Mouse (Mus musculus): ENCODE measurements around the gene Psg25. TPM values are rescaled to one million over a fixed set of nuclear protein-coding genes. Genes with fewer than 3 reads are reported as not detected.
"Not testable (repeated sequence)": the region's sequence is repeated elsewhere in the genome, so short reads cannot be mapped to it uniquely, and the experiment has no call there.

Gene Psg25
- polyA plus RNA-seq (2015; fragmentation: Nextera tagmentation; extraction: Ambion mirVana): not detected in 2 replicates

GRCm38 (mm10) chr7:18532169-18532568, at the start of gene Psg25:
Gene Psg25, minus strand, starts transcription at chr7:18532269.
- TF ChIP-seq CTCF (IDR thresholded peaks at IDR 0.05; ENCODE audit: low read depth): no peak
- H3K9ac ChIP-seq (ENCODE audit: low read depth, low read length): no peak within 1 kb of the TSS
- no peaks in the 10 kb centered on the region for H3K4me1 ChIP-seq (replicated peaks; ENCODE audit: insufficient read depth, low read length)
- DNase-seq (ENCODE audit: low spot score) (no peak), ATAC-seq (replicated peaks; ENCODE audit: low FRiP score, low read depth) (no peak)
- H3K4me2 ChIP-seq (ENCODE audit: low read length): no peak within 1 kb of the TSS
- no peaks in the 10 kb centered on the region for H3K27me3 ChIP-seq (ENCODE audit: insufficient read depth, low read length)
- H3K9me3 ChIP-seq (replicated peaks; ENCODE audit: low read length): no peaks in the 10 kb centered on the region
- no peaks in the 10 kb centered on the region for H3K36me3 ChIP-seq (ENCODE audit: insufficient read depth, low read length)
- H3K27ac ChIP-seq: no peak within 1 kb of the TSS
- WGBS: 81% methylated on average over 1 of the region's 1 CpGs
- H3K4me3 ChIP-seq (replicated peaks; ENCODE audit: low read depth, low read length): no peak within 1 kb of the TSS

- ATAC-seq (replicated peaks; ENCODE audit: low FRiP score, low read depth) (no peak), DNase-seq (ENCODE audit: low spot score) (no peak)
- H3K4me2 ChIP-seq (ENCODE audit: low read length): no peak within 1 kb of the TSS
- TF ChIP-seq CTCF (IDR thresholded peaks at IDR 0.05; ENCODE audit: low read depth): no peak
- no peak within 1 kb of the TSS for H3K27ac ChIP-seq
- H3K27me3 ChIP-seq (ENCODE audit: insufficient read depth, low read length): no peaks in the 10 kb centered on the region
- H3K9ac ChIP-seq (ENCODE audit: low read depth, low read length): no peak within 1 kb of the TSS
- 78% methylated on average over 3 of the region's 3 CpGs for whole genome bisulfite sequencing
- H3K4me1 ChIP-seq (replicated peaks; ENCODE audit: insufficient read depth, low read length): no peaks in the 10 kb centered on the region
- no peaks in the 10 kb centered on the region for H3K36me3 ChIP-seq (ENCODE audit: insufficient read depth, low read length)
- H3K4me3 ChIP-seq (replicated peaks; ENCODE audit: low read depth, low read length): no peak within 1 kb of the TSS
- H3K9me3 ChIP-seq (replicated peaks; ENCODE audit: low read length): no peaks in the 10 kb centered on the region
Observed at GRCm38 (mm10) chr7:18567205-18567604, 35.1 kb upstream of the Psg25 start, which contains the start of gene Psg27. Gene Psg27, minus strand, starts transcription at chr7:18567305.

GRCm38 (mm10) chr7:18559850-18560249, 27.8 kb upstream of the Psg25 start:
- Histone ChIP-seq H3K27ac (no peak overlapping the region), H3K36me3 (ENCODE audit: insufficient read depth, low read length) (no peaks in the 10 kb centered on the region), H3K27me3 (ENCODE audit: insufficient read depth, low read length) (no peaks in the 10 kb centered on the region), H3K9ac (ENCODE audit: low read depth, low read length) (no peak overlapping the region), H3K4me2 (ENCODE audit: low read length) (no peak overlapping the region), H3K4me3 (replicated peaks; ENCODE audit: low read depth, low read length) (no peak overlapping the region), H3K4me1 (replicated peaks; ENCODE audit: insufficient read depth, low read length) (no peaks in the 10 kb centered on the region), H3K9me3 (replicated peaks; ENCODE audit: low read length) (no peaks in the 10 kb centered on the region)
- no peak for TF ChIP-seq CTCF (IDR thresholded peaks at IDR 0.05; ENCODE audit: low read depth)
- DNase-seq (ENCODE audit: low spot score) (no peak), ATAC-seq (replicated peaks; ENCODE audit: low FRiP score, low read depth) (no peak)

GRCm38 (mm10) chr7:18555751-18556150, 23.7 kb upstream of the Psg25 start:
- H3K9me3 ChIP-seq (replicated peaks; ENCODE audit: low read length); H3K4me1 ChIP-seq (replicated peaks; ENCODE audit: insufficient read depth, low read length); H3K4me3 ChIP-seq (replicated peaks; ENCODE audit: low read depth, low read length); DNase-seq (ENCODE audit: low spot score); H3K27me3 ChIP-seq (ENCODE audit: insufficient read depth, low read length); ATAC-seq (replicated peaks; ENCODE audit: low FRiP score, low read depth); H3K4me2 ChIP-seq (ENCODE audit: low read length); H3K36me3 ChIP-seq (ENCODE audit: insufficient read depth, low read length); H3K27ac ChIP-seq; H3K9ac ChIP-seq (ENCODE audit: low read depth, low read length): not testable (repeated sequence)
- 85% methylated on average over 3 of the region's 3 CpGs for WGBS

- H3K9ac ChIP-seq (ENCODE audit: low read depth, low read length): no peak overlapping the region
- H3K4me2 ChIP-seq (ENCODE audit: low read length): no peak overlapping the region
- DNase-seq (ENCODE audit: low spot score) (no peak), ATAC-seq (replicated peaks; ENCODE audit: low FRiP score, low read depth) (no peak)
- no peaks in the 10 kb centered on the region for H3K9me3 ChIP-seq (replicated peaks; ENCODE audit: low read length)
- H3K27me3 ChIP-seq (ENCODE audit: insufficient read depth, low read length): no peaks in the 10 kb centered on the region
- 43% methylated on average over 3 of the region's 3 CpGs for WGBS
- no peak overlapping the region for H3K27ac ChIP-seq
- TF ChIP-seq CTCF (IDR thresholded peaks at IDR 0.05; ENCODE audit: low read depth): no peak
- no peak overlapping the region for H3K4me3 ChIP-seq (replicated peaks; ENCODE audit: low read depth, low read length)
- H3K36me3 ChIP-seq (ENCODE audit: insufficient read depth, low read length): no peaks in the 10 kb centered on the region
- no peaks in the 10 kb centered on the region for H3K4me1 ChIP-seq (replicated peaks; ENCODE audit: insufficient read depth, low read length)
Observed at GRCm38 (mm10) chr7:18533420-18533819, 1.4 kb upstream of the Psg25 start.

- Histone ChIP-seq H3K27me3 (ENCODE audit: insufficient read depth, low read length) (no peaks in the 10 kb centered on the region), H3K9ac (ENCODE audit: low read depth, low read length) (no peak overlapping the region), H3K4me1 (replicated peaks; ENCODE audit: insufficient read depth, low read length) (no peaks in the 10 kb centered on the region), H3K4me2 (ENCODE audit: low read length) (no peak overlapping the region), H3K36me3 (ENCODE audit: insufficient read depth, low read length) (no peaks in the 10 kb centered on the region), H3K9me3 (replicated peaks; ENCODE audit: low read length) (no peaks in the 10 kb centered on the region), H3K4me3 (replicated peaks; ENCODE audit: low read depth, low read length) (no peak overlapping the region), H3K27ac (no peak overlapping the region)
- no peak for DNase-seq (ENCODE audit: low spot score)
- TF ChIP-seq CTCF (IDR thresholded peaks at IDR 0.05; ENCODE audit: low read depth): no peak
- ATAC-seq (replicated peaks; ENCODE audit: low FRiP score, low read depth): no peak
- WGBS: 91% methylated on average over 8 of the region's 8 CpGs
Observed at GRCm38 (mm10) chr7:18524668-18525067, 7.4 kb downstream of the Psg25 start.

GRCm38 (mm10) chr7:18512848-18513247, 19.2 kb downstream of the Psg25 start:
- ATAC-seq (replicated peaks; ENCODE audit: low FRiP score, low read depth); H3K4me2 ChIP-seq (ENCODE audit: low read length): not testable (repeated sequence)

GRCm38 (mm10) chr7:18512417-18512816, 19.7 kb downstream of the Psg25 start:
- not testable (repeated sequence) for H3K9me3 ChIP-seq (replicated peaks; ENCODE audit: low read length); H3K4me3 ChIP-seq (replicated peaks; ENCODE audit: low read depth, low read length); H3K4me2 ChIP-seq (ENCODE audit: low read length); H3K36me3 ChIP-seq (ENCODE audit: insufficient read depth, low read length); DNase-seq (ENCODE audit: low spot score); H3K27ac ChIP-seq; H3K27me3 ChIP-seq (ENCODE audit: insufficient read depth, low read length); H3K9ac ChIP-seq (ENCODE audit: low read depth, low read length); ATAC-seq (replicated peaks; ENCODE audit: low FRiP score, low read depth); H3K4me1 ChIP-seq (replicated peaks; ENCODE audit: insufficient read depth, low read length)
- WGBS: 32% methylated on average over 2 of the region's 2 CpGs

More at GRCm38 (mm10) chr7:18512848-18513247, 19.2 kb downstream of the Psg25 start:
- H3K9me3 ChIP-seq (replicated peaks; ENCODE audit: low read length); H3K9ac ChIP-seq (ENCODE audit: low read depth, low read length); H3K36me3 ChIP-seq (ENCODE audit: insufficient read depth, low read length); DNase-seq (ENCODE audit: low spot score); H3K4me3 ChIP-seq (replicated peaks; ENCODE audit: low read depth, low read length); H3K27ac ChIP-seq; H3K4me1 ChIP-seq (replicated peaks; ENCODE audit: insufficient read depth, low read length); H3K27me3 ChIP-seq (ENCODE audit: insufficient read depth, low read length): not testable (repeated sequence)
